Mouse (Mus musculus) induced T-regulatory cell, adult 2 months (primary cell): ENCODE results near the gene Ip6k3.
A peak's percentile ranks its signal among the peaks of the same experiment; 100 is the strongest.

Source experiments
- DNase-seq: peaks from one replicate; pipeline ENCODE4 v3.0.0-alpha.2; 2012; ENCODE audit warnings: low read depth

Gene Ip6k3

DNA sequence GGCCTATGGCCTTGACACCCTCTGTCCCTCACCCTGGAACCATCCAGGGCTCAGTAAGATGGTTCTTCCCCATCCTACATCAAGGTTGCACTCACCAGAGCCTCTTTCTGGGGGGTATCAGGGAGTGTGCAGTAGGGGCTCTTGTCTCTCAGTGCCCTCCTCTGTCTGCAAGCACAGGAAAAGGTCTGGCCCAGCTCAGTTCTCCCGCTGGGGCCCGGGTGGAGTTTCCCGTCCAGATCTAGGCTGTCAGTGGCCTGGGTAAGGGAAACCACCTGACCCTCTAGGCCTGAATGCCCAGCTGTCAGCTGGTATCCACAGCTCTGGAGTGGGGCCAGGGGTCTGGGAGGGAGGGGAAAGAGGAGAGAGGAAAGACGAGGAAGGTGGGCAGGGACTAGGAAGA is at the start of gene Ip6k3:
Gene Ip6k3 (minus strand): TSS at position 251 of the 400 bp plus-strand sequence.
- no peak for DNase-seq

DNA sequence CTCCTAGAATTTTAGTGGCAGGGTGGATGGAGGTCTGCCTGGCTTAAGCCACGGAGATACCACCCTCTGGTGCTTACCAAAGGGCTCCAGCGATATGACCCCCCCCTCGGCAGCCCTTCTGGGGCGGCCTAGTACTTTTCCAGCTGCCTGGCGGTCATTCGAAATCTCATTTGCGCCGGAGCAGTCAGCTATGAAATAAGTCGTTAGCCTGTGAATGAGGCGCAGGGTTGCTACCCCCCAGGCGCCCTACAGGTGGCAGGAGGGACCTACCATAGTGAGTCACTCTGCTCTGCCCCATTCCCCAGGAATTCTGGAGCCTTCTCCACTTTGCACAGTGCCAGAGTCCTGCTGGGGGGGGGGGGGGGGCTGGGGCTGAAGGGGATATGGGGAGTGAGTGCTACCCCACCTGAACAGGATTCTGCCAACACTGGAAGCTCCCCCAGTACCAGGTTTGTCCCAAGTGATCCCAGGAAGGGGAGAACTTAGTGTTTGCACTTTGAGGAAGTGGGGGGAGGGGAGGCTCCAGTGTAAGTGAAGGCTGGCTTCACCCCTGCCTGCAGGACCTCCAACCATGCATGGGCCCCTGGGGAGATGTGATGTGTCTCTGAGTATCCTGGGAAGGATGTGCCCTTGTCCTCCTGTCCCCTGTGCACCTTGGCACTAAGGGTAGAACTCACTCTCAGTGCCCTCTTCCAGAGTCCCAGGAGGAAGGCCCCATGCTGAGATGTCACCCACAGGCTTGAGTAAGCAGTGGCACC is 45.4 kb upstream of the Ip6k3 start:
- DNase-seq: no peak

DNA sequence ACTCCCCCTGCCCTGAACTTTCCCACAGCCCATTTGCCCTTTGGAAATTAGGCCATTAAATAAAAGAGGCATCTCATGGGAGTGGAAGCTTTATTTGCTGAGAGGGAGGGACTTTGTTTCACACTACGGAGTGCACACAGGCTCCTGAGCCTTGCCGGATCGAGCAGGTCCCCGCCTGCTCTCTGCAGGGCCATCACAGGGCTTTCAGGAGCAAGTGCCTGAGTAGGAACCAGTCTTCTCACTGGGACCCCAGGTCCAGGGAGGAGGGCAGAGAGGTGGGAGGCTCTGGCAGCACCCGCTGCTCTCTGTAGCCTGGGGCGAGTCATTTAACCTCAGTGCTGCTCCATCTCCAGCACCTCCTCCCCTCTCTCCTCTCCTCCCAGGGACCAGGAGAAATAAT is 44.4 kb upstream of the Ip6k3 start:
- DNase-seq: no peak

DNA sequence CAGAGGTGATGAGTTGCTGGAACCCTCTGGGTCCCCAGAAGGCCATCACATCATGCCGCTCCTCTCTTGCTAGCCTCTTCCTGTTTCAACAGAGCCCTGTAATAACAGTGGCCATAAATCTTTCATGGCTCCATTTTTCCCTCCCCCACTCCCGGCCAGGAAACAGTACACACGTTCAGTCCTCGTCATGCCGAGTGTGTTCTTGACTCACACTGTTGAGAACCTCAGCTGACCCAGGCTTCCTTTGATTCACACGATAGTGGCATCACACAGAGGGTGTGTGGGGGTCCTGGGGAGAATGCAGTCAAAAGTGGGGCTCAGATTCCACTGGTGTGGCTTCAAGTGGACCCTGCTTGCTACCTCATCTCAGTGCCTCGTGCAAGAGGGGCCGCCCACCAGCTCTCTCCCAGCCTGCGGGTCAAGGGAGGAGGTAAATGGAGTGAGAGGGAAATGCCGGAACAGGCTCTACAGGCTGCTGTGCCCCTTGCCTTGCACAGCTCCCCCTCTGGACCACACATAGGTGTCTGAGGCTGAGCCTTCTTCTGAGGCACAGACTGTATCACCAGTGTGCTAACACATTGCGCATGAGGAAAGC is 39.6 kb upstream of the Ip6k3 start:
- no peak for DNase-seq

DNA sequence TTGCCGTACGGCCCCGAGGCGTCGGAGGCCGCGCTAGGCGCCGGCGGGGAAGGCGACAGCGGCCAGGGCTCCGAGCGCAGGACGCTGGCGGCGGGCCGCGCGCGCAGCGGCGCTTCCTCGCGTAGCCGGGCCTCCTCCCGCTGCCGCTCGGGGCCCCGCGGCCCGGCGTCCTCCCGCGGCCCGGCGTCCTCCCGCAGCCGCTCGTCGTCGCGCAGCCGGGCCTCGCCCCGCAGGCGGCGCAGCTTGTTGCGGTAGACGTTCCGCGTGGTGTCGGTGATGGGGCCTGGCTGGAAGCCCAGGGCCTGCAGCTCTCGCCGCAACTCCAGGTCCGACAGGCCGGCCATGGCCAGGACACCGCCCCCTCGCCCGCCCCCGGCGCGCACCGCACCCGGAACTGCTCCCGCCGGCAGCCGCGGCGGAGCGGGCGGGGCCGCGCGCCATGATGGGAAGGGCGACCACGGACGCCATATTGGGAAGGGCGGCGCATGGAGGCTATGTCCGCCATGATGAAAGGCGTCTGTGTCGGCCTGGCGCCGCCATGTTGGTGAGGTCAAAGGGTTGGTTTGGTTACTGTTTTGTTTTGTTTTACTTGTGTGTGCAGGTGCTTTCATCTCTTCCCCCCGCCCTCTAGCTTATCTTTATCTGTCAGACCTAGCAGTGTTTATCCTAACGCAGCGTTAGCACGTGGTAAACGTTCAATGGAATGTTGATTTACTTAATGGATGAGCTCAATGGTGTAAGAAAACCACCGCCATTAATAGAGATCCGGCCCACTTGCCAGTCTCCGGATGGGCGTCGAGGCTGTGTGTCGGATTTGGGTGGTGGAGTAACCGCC is 36.7 kb upstream of the Ip6k3 start, which contains the start of gene Lemd2:
Gene Lemd2 (minus strand): TSS at position 395 of the 835 bp plus-strand sequence.
- DNase-seq: peak; percentile 99

DNA sequence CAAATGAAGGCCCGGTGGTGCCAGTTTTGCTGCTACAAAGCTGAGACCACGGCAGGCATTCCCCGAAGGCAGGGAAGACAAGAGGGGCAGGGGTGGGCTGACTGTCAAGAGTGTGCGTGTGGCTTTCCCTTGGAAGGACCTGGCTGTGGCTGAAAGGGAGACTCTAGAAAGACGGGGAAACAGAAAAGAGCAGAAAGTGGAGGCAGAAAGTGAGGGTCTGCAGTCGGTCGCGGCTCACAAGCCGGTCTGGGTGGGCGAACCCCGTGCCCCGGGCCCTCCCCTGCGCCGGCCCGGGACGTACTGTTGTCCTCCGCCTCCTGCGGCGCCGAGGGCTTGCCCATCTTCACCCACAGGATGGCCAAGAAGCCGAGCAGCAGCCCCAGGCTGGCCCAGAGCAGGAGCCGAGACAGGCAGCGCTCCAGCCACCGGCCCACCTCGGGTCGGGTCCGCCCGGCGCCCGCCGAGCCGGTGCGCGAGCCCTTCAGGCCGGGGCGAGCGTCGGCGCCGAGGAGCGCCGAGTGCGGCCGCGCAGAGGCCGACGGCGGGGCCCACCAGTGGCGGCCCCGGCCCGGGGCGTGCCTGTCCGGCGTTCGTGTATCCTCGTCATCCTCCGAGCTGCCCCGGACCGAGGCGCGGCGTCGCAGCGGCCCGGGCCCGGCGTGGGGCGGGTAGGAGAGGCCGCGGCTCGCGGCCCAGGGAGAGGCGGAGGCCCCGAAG is 35.9 kb upstream of the Ip6k3 start:
- DNase-seq: peak; percentile 64

DNA sequence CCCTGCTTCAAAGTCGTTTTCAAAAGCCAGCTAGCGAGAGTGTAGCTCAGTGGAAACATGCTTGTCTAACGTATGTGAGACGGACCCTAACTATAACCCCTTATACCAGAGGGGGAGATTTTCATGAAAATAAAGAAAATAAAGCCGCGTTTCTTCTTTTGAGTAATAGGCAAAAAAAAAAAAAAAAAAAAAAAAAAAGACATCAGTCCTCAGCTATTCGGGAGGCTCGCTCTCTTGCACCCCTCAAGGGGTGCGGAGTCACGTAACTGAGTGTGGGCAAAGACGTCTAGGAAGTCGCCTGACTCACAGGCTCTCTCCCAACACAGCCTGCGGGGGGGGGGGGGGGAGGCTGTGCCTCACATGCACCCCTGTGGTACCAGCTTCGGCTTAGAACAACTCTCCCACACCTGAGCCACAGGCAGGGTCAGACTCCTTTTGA is 35.3 kb upstream of the Ip6k3 start:
- no peak for DNase-seq

DNA sequence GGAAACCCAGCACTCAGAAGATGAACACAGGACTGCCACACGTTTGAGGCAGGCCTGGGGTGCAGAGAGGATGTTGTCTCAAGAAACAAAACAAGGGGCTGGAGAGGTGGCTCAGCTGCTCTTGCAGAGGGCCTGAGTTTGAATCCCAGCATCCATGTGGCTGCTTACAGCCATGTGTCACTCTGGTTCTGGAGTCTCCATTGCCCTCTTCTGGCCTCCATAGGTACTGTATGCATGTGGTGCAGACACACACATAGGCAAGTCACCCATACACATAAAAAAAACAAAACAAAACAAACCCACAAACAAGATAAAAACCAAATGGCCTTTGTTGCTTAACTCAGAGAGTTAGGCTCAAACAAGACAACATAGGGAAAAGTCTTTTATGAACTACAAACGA is 34.4 kb upstream of the Ip6k3 start:
- DNase-seq: peak; percentile 61

DNA sequence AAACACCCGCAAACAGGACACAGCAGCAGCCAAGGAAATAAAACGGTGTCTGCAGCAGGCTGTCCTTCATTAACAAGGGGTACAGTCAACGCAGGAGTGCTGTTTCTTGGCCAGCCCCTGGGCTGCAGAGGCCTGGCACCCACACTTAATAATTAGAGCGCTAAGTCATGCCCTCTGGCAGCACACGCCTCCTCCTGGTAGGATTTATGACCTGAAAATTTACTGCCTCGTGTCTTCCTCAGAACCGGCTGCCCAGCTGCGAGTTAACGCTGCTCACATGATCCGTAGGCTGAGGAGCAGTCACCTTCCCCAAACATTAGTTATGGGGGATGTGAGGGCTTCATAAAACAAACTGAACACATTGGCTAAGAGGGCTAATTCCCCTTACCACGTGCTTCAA is 33.2 kb upstream of the Ip6k3 start:
- no peak for DNase-seq

DNA sequence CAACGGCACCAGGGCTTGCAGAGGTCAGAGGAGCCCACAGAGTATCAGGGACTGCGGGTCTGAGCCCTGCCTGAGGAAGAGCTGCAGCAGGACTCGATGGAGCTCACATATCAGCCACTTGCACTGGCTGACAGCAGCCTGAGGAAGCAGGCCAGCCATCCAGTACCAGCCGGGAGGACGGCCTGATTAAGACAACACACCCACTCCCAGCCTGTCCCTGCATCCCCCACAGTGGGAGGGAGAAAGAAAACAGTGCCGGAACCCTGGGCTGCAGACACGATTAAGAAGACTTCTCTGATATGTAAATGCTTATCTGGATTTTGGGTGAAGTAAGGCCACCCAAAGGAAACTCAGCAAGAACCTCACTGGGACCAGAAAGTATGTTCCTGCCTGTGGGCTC is 32.3 kb upstream of the Ip6k3 start:
- DNase-seq: no peak

DNA sequence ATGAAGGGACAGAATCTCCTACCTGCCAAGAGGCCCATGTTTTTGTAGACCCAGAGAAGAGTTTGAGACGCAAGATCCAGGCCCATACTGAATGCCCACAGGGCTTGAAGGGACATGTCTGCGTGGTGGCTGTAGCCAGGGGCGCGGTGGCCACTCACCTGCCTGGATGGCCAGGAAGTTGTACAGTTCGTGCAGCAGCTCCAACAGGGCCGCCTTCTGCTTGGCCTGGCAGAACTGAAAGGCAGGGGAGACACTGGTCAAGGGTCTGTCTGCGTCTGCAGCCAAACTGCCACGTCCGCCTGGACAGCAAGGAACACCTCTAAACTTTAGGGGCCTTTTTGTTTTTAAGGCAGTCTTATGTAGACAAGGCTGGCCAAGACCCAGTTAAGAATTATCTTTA is 31.6 kb upstream of the Ip6k3 start:
- DNase-seq: no peak

DNA sequence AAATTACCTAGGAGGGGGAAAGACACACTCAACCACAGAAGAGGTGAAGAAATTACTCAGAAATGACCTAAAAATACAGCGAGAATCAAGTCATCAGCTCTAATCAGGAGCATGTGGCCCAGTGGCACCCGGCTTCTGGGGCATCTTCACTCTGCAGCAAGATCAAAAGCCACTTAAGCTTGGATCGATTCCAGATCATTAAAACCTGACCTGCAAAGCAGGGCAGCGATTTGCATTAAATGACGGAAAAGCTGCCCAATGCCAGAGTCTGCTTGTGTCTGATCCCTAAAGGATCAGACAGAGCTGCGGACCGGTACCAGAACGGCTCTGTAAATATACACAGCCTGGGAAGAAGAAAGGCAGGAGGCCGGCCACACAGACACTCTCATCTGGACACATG is 28.6 kb upstream of the Ip6k3 start:
- DNase-seq: no peak

DNA sequence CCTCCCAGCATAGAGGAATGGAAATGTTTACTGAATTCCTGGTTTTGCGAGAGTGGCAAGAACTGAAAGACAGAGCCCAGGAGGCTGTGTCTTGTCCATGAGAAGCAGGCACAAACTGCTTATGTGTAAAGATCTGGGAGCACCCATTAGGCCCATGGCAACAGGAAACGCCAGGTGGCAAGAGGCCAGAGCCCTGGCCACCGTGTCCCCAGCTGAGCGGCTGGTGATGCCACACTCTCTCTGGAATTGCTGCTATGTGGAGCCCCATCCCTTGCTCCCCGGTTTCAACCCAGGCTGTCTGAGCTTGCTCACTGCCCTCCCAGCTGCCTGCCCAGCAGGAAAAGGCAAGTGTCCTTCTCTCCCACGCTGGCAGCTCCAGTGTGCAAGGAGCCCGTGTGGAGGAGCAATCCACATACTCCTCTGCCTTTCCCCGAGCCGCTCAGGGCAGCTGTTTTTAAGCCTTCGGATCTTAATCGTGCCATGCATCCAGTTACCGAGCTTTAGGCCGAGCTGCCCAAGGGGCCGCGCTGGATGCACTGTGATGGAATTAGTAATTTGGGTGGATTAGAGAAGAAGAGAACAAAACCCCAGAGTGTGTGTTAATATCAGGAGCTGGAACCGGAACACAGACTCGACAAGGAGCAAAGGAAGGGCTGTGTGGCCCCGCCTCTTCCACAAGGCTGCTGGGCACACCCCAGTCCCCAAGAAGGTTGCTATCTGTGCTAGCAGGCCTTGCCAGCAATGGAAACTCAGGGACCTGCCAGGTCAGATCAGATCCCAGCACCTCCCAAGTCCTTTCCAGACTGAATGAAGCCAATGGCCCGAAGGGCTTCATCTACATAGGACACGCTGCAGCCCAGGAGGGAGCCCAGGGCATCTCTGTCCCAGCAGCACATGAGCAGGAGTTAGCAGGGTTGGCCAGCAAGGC is 26.9 kb upstream of the Ip6k3 start:
- DNase-seq: no peak

DNA sequence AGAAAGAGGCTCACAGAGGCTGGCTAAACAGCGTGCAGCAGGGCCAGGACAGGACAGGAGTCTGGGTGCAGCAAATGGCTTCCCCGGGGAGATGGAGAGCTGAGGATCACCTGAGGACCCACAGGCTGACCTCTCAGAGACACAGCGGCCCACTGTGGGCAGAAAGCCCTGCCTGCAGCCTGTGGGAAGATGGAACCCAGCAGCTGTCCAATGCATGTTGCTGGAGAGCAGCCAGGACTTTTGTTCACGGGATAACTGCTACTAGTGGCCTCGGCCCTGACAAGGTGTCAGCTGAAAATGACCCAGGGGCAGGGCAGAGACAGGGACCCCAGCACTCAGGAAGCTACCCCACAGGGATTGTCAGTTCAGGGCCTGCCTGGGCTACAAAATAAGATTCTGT is 24.2 kb upstream of the Ip6k3 start:
- DNase-seq: no peak

DNA sequence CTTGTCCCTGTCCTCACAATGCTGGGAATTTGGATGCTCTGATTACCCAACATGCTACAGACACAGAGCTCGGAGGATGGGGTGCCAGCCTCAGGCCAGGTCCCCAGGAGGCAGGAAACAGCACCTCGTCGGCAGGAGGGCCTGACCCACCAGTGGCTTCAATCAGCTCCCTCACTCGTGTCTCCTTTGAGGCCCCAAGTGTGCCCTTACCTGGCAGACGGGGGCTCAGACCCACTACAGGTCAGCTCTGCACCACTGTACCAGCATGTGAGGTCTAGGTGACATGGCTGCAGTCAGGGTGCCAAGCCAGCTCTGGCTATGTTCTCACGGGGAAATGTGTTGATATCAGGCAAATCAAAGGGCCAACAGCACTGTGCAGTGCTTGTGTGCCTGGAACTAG is 23.6 kb upstream of the Ip6k3 start:
- DNase-seq: no peak

DNA sequence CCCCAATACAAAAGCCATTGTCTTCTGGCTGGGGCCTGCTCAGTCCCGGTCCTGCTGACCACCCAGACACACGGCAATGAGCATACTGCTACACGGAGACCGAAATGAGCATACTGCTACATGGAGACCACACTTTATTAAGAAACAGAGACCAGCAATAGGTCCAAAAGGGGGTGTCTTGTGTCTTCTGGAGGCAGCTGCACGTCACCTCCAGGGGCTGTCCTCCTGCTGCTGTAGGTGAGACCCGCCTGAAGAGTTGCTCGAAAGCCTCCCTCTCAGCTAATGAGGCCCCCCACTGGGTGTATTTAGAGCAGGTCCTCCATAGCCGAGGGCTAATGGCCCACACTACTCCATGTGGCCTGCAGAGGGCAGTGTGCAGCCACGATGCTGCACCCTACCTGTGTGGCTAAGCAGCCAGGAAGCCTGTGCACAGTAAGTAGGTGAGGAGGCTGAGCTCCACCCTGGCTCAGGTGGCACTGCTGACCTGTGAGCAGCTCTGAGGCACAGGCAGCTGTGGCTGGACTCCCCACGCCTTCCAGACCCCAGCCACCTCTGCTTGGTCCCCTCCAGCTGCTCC is 22.1 kb upstream of the Ip6k3 start:
- DNase-seq: peak; percentile 74

DNA sequence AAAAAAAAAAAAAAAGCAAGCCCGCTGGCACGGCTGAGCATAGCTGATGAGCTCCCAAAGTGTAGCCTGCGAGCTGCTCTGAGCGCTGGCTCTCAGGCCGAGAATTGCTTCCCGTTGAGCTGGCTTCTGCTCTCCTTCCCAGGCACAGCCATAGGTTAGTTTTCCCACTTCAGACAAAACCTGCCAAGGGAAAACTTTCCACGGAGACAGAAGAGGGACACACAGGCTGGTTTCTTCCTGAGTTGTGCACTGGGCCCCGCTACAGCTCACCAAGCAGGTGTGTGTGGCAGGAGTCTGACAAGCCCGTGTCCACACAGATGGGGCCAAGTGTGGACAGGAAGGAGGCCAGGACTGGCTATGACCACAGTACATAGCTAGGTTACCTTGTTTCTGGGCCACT is 21.3 kb upstream of the Ip6k3 start:
- no peak for DNase-seq

DNA sequence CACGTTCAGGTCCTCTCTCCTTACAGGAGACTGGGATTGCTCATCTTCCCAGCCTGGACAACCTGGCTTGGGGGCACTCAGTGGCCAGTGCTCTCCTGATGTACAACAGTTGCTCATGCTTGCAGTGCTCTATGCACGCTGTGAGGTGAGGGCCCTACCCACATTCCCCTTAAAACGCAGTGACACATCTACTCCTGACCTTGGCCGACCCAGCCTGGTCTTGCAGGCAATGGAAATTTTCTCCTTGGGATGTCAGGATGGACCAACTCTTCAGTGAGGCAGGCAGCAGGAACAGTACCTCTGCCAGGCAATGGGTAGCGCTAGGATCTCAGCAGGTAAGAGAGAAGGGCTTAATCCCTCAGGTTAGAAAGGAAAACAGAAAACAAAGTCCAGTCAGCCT is 19.5 kb upstream of the Ip6k3 start:
- no peak for DNase-seq

DNA sequence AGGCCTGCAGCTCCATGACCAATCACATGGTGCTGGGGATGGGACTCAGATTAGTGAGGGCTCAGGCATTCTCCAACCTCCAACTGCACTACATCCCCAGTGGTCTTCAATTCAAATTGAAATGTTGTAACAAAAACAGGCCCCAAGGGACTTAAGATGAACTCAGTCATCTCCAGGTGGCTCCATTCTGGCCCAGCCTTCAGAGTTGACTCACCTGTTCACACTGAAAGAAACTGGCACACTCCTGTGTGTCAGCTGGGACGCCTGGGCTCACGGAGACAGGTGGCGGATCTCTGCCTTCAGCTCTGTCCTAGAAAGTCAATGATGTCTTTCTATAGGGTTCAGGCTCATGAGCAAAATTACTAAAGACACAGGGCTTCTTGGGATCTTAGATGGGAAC is 18.5 kb upstream of the Ip6k3 start:
- DNase-seq: no peak

DNA sequence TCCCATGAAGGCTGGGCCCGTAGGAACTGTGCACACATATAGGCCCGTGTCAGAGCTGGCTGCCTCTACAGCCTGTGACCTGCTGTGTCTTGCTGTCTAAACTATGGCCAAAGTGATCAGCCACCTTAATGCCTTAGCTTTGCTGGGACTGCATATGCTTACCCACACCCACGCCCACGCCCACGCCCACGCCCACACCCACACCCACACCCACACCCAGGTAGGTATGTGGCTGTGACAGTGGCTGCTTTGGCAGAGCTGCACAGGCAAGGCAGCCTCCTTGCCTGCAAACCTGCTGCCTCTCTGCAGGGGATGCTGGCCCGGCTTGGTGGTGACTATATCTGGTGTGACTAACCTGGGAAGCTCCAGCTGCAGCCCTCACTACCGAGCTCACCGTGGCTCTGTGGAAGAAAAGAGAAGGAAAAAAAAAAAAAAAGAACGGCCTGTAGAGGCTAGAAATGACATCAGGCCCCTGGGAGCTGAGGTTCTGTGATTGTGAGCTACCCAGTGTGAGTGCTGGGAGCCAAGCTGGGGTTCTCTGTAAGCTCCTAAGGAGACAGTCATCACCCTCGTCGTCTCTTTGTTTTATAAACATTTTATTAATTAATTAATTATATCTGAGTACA is 16.2 kb upstream of the Ip6k3 start:
- DNase-seq: no peak
